Mouse (Mus musculus): ENCODE measurements around the gene Slmap.

Gene Slmap

DNA sequence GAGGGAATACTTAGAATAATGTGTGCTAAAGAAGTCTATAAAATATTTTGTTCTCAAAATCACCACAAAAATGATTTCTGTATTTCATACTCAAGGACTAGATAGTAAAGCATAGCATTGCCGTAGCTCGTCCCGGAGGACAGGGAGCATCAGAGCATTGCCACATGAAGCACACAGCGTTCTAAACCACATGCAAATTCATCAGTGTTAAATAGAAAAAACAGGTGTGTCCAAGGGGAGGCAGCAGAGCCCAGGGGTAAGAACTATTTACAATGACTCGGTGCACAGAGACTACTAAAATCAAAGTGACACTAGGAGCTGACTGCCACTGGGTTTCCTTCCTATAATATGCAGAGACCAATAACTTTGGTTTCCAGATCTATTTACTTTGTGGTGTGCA, 57.0 kb downstream of the Slmap start:
- DNase-seq (ENCODE audit: extremely low spot score, low read depth, low spot score) = no peak

DNA sequence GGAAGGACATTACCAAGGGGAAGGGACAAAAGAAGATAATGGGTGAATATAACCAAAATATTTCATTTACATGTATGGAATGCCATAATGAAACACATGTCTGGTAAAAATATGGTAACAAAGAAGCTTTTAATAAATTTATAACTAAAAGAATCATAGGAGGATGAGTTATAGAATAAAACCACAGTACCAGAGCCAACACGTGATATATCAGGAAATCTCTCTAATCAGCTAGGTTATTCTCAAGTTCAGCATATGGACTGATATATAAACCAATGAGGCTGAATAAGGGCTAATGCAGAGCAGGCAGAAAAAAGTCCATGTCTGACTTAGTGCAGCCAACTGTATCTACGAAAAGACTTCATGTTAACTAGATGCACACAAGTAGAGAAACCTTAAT, 58.3 kb downstream of the Slmap start:
- no peak for DNase-seq (ENCODE audit: extremely low spot score, low read depth, low spot score)

DNA sequence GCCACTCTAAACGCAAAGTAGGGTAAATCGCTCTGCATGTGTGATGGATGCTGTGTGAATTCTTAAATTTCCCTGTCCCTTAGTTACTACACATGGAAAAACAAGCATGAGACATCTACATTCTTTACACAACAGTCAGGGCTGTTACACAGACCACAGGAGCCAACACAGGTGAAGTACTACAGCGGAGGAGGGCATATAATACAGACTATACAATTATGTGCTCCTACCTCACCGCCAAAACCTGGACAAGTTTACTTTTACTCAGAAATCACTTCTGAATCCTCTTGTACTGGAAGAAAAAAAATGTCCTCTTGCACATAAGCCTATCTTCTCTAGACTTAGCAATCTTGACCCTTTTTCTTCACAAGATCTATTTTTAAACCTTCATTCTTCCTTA, 66.8 kb downstream of the Slmap start:
- DNase-seq (ENCODE audit: extremely low spot score, low read depth, low spot score) = no peak

DNA sequence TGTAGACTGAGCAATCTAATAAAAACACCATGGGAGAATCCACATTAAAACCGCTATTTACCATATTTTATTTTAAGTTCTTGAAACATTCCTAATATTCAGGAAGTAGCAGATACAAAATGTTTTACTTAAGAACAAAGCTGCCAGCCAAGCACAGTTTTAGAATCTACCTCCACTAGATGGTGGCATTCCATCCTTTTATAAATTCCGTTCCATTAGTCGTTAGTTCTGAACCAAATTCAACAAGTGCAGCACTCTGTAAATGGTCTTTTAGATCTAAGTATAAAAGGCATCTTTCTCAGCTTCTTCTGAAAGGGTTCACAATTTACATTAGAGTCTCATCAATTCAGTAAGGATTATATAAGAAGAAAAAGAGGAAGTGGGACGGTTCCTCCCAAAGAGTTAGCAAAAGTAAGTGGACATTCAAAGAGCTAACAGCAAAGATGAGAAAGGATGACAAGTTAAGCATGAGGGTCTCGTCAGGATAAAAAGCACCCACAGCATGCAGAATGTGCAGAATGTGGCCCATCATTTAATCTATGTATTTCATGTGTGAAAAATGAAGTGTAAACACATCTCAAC, 68.1 kb downstream of the Slmap start:
- DNase-seq (ENCODE audit: extremely low spot score, low read depth, low spot score) = no peak

DNA sequence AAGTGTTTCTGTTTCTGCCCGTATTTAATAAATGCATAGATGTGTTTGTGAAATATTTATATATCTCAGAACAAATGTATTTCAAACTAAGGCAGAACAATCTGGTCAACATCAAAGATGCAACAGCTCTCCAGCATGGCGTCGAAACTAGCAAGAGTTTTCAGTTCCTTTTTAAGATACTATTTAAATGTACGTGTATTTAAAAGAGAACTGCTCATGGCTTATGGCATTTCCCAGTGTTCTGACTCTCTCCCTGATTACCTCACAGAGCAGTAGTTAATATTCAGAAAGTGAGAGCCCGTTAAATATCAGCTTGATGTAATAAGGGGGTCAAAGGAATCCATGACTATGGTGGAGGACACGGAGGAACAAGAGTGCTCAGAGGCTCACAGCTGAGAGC, 68.8 kb downstream of the Slmap start:
- no peak for DNase-seq (ENCODE audit: extremely low spot score, low read depth, low spot score)

DNA sequence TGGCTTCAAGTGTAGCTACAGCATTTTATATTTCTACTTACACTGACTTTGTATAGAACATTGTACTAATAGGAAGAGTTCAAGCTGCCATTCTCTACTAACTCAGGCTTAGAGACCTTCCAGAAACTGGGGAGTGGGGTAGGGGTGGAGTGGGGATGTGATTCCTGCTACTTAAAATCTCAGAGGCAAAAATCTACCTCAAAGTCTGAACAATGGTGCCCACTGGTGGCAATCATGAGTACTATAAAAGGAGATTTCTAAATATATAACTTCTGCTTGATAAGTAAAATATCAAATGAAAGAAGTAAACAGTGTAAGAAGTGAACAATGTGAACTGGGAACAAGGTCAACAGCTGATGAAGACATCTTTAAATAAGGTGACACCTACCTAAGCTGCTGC, 75.2 kb downstream of the Slmap start:
- DNase-seq (ENCODE audit: extremely low spot score, low read depth, low spot score) = no peak

DNA sequence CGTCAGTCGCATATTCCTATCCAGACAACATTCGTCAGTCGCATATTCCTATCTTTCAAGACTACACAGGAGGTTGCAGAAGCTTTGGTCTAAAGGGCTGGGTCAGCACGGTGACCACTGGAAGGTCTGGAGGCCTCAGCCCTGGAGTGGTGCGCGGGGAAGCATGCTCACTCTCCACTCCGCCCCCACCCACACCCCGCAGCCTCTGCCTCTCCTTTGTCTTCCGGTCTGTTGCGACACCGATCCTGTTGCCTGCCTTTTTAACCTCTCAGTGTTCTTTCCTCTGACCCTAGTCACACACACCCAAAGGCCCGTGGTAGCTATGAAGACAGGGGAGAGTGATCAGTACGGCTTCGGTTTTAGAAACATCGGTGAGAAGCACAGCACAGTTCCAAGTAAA, 79.9 kb downstream of the Slmap start:
- no peak for DNase-seq (ENCODE audit: extremely low spot score, low read depth, low spot score)

DNA sequence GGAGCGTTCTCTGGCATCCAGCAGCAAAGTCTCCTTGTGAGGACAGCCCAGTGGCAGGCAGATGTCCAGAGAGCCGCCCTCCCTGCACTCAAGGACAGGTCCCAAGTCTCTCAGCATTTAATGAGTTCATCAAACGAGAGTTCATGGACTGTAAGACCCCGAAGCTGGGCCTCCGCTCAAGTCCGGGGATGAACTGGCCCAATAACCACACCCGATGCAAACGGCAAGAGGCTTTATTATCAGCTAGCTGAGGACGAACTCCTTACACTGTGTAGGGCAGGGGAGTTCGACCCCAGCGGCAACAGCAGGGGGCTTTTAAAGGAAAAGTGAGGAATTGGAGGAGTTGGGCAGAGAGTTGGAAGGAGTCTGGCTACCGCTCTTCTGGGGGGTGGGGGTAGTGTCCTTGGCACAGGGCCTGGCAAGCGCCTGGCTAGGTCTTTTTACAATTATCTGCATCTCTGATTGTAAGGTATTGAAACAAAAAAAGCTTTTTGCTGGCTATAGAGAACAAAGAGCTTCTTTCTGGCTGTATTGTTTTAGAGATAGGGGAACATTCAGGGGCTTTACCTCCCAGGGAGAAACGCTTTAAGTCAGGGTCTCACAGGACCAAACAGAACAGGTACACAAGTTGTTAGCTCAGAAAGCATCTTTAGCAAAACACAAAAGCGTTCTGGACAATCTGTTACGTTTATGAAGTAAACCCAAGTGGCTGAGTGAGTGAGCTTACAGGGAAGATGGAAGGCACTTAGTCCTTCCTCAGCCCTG, 84.5 kb downstream of the Slmap start:
- no peak for DNase-seq (ENCODE audit: extremely low spot score, low read depth, low spot score)

DNA sequence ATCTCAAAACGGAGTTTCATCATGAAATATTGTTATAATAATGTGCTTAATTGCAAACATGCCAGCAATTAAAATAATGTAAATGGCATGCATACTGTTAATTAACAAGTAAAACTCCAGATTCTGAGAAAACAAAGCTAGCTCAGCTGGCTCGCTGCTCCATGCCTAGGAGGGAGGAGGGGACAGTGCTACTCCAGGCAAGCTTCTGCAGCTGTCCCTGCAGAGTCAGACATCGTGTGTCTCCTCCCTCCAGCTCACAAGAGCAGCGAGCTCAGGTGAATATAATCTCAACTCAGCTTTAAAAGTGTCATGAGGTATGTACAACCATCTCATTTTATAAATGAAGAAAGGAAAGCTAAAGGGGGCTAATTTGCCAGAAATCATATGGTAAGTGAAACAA, 86.2 kb downstream of the Slmap start:
- DNase-seq (ENCODE audit: extremely low spot score, low read depth, low spot score) = no peak

DNA sequence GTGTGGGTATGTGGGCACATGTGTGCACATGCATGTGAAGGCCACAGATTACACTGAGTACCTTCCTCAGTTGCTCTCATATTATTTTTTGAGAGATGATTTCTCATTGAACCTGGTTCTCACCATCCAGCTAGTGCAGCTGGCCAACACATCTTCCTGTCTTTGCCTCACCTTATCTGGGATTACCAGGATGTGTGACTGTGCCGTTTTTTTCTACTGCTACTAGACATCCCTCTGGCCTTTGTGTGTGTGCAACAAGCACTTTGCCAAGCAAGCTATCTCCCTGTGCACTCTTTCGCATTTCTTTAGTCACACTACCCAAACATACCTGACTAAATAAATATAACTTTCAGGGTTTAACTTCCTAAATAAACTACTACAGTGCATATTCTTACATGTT, 87.5 kb downstream of the Slmap start:
- no peak for DNase-seq (ENCODE audit: extremely low spot score, low read depth, low spot score)

DNA sequence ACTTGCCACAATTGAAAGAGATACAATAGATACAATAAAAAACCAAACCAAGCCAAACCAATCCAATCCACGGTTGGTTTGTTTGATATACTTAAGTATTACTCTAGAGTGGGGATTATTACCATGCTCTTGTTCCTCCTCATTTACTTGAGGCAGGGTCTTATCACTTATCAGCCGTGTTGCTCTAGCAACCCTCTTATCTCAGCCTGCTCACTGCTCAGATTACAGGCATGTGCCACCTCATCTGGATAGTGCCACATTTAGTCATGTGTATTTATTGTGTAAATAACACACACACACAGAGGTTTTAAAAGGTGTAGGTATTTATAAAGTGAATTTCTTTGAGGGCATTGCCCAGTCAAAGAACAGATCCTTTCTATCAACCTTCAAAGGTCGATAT, 88.2 kb downstream of the Slmap start:
- no peak for DNase-seq (ENCODE audit: extremely low spot score, low read depth, low spot score)

DNA sequence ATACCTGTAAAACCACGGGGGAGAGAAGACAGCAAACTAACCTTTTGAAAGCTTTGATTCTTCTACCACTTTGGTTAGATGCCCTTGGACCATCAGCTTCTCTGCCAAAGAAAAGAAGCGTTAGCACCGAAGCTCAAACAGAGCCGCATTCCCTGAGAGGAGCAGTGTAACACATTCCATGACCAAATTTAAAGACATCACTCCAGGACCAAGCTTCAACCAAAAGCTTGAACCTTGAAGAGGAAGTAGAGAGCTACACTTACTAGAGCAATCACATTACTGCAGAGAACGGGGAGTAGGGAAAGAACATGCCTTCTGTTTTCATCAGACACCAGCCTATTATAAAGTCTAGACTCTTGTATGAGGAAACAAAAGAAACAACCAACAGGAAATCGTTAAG, 92.2 kb downstream of the Slmap start:
- DNase-seq (ENCODE audit: extremely low spot score, low read depth, low spot score) = no peak

DNA sequence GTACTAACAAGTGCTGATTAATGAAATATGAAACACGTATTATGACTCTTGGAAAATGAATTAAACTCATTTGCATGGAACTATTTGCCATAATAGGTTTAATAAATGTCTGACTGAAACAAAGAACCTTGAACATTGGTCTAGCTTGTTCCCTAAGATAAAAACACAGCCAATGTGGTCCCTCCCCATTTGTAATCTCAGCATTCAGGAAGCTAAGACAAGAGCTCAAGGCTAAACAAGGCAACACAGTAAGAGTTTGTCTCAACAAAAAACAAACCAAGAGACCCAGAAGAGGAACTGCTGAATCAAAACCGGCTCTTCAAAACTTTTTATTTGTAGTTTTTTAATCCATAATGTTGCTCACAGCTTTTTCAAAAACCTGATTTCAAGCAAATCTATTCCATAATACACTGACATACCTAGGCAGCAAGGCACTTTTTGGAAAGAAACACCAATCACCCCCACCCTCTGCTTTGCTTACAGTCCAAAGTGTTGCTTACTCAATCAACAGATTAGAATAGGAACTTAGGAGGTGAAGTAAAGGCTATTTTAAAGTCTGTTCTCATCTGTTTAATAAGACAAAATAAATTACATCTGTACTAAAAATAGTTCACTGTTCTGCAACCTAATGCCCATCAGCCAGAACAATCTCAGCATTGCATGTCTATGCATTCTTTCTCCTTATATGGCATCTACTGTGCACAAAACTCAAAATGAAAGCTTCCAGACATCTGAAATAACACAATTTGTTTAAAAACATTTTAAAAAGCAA, 93.5 kb downstream of the Slmap start:
- DNase-seq (ENCODE audit: extremely low spot score, low read depth, low spot score) = no peak

DNA sequence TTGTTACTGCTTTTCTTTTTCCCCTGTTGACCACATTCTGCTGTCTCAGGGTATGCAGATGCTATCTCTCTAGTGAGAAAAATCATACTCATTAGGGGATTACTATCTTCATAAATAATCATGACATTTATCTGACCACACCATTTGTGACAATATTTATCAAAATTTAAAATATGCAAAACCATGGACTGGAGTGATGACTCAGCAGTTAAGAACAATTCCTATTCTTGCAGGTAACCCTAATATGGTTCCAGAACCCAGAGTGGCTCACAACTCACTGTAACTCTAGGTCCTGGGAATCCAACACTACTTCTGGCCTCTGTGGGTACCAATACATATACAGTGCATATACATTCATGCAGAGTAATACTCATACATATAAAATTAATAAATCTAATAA, 94.7 kb downstream of the Slmap start:
- DNase-seq (ENCODE audit: extremely low spot score, low read depth, low spot score) = no peak

DNA sequence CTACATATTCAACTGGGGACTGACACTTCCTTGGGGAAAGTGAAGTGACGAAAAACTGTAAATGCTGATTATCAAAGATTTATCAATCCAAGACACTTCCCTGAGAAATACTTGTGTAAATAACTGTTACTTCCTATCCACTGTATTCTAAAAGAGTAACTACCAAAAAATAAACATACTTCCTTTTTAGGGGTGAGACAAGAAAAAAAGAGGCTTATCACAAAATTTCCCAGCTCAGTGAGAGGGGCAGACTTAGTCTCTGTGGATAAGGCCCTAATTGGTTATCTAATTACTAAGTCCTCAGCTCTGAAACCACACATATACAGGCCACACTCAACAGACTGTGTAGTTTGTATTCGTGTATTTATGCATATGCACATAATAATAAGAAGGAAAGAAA, 97.0 kb downstream of the Slmap start:
- DNase-seq (ENCODE audit: extremely low spot score, low read depth, low spot score) = no peak

DNA sequence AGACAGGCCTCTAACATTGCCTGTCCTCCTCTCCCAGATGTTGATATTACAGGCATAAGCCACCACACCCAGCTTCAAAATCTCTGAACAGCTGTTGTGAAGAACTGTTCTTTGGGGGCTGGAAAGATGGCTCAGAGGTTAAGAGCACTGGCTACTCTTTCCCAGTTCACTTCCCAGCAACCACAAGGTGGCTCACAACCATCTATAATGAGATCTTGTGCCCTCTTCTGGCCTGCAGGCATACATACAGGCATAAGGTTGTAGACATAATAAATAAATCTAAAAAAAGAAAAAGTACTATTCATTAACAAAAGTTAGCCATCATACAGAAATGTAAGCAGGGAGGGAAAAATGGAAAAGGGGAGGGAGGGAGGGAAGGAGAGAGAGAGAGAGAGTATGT, 98.4 kb downstream of the Slmap start:
- DNase-seq (ENCODE audit: extremely low spot score, low read depth, low spot score) = no peak

DNA sequence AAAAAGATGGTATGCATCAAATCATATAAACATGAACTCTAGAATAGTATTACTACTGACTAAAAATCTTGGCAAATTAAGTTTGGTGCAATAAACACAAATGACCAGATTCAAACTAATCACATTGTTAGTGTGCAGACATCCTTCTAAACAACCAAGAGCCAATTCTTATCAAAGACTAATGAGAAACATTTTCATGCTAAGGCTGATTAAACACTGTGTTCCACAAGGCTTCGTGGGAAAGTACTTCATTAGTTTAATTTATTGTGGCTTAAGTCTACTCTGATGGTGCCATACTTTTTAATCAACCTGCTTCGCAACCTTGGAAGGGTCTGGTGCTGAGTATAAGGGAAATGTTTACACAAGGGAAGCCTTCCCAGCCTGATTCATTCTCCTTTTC, 102.4 kb downstream of the Slmap start:
- no peak for DNase-seq (ENCODE audit: extremely low spot score, low read depth, low spot score)

DNA sequence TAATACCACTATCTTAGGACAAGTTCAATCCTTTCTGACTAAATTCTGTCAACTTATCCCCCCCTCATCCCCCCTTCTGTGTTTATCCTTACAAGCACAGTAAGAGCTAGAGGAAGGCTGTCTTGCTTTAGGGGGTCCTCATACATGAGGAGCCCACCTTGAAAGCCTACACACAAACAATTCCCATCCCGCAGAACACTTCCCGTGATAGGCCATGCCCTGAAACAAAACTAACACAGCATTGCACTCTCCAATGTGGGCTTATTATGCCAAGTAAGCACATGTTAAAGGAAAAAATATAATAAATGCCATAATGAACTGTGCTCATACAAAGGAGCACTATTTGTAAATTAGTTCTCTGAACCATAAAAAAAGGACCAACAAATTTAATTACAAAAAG, 102.8 kb downstream of the Slmap start:
- no peak for DNase-seq (ENCODE audit: extremely low spot score, low read depth, low spot score)

DNA sequence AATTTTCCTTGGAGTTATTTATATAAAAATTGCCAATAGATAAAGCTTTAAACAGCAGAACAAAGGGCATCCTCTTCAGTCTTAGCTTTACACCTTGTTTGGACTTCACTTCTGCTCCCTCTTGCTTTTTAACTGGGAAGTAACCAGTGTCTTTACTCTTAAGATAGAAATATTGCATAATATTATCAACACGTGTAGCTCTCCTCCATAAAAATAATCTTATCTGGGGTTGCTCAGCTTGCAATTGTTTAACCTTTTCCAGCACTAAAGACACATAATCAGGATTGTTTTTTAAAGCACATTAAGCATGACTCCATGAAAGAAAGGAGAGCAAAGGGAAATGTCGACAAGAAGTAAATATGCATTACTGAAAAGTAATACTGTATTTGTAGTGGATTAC, 114.5 kb downstream of the Slmap start:
- DNase-seq (ENCODE audit: extremely low spot score, low read depth, low spot score) = no peak

DNA sequence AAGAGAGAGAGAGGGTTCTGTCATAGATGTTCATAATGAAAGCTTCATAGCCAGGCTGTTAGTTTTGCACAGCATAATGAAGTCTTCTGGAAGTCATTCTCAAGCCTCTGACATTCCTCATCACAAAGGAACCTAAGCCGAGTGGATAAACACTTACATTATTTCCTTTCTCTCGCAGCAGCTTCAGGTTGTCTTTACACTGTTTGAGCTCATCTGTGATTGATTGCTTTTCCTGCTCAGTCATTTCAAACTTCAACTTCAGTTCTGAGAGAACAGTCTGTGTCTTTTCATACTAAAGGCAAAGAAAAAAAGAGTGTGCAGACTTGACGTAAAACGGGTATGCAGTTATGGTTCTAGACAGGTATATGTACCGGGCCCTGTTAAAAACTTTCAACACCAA, 116.8 kb downstream of the Slmap start:
- DNase-seq (ENCODE audit: extremely low spot score, low read depth, low spot score) = no peak

DNA sequence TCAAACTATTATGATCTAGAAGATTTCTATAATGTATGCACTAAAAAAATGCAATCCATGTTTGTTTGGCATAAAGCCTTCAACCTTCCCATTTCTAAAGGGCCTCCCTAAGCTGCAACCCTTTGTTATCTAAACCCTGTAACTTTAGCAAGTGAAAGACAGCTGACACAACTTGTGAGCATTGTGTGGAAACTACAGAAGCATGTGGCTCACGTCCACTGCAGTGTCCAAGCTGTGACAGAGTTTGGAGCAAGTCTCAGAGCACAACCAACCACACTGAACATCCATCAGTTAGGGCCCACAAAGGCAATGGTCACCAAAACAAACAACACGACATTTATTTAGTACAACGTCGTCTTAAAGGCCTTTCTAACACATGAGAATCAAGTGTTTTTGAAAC, 117.6 kb downstream of the Slmap start:
- no peak for DNase-seq (ENCODE audit: extremely low spot score, low read depth, low spot score)

DNA sequence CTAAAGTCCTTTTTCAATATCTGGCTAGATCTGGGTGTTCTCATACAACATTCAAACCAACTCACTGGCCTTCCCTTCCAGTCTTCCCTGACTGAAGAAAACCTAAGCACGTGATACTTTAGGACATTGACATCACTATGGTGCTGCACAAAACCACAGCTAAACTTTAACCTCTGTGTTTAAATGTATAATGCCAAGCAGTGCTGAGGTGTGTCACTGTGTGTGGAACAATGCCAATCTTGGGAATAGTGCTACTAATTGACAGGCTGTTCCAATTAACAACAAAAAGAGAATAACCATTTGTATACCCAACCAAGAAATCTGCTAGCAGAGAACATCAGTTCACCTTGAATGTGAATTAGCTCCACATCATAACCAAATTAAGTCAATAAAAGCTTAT, 121.2 kb downstream of the Slmap start:
- DNase-seq (ENCODE audit: extremely low spot score, low read depth, low spot score) = no peak
